Mouse (Mus musculus) heart, embryonic 14.5 days (tissue): Measurements from ENCODE around the gene Cyp2d22. TPM values are rescaled to one million over a fixed set of nuclear protein-coding genes. Genes with fewer than 3 reads are reported as not detected.

Experiments
- ATAC-seq: fragments of 200-750 bp; cut with Nextera tagmentation; 2 replicates; pipeline ENCODE4 v1.8.0; 2017; ENCODE audit warnings: low read depth, moderate TSS enrichment; ENCODE audit not compliant: insufficient number of reproducible peaks, insufficient read depth, low FRiP score
- H3K27ac ChIP-seq, 2 experiments: fragments of 200-500 bp in 1 of 2; fragments of 300-500 bp in 1 of 2; sonication (generic) in 1 of 2; replicated peaks in 1 of 2; 2 replicates each; pipeline ENCODE4 v1.5.1; 2012 to 2014; ENCODE audit warnings: low read depth in 2 of 2, low read length in 2 of 2, control low read depth in 1 of 2, mild to moderate bottlenecking in 1 of 2, mixed read lengths in 1 of 2; ENCODE audit not compliant: control insufficient read depth in 1 of 2, insufficient read depth in 1 of 2
- H3K27me3 ChIP-seq: fragments of 300-500 bp; sonication (generic); 2 replicates; pipeline ENCODE4 v1.6.1; 2014; ENCODE audit warnings: mild to moderate bottlenecking, low read length, control low read depth; ENCODE audit not compliant: control insufficient read depth, insufficient read depth
- H3K36me3 ChIP-seq: fragments of 300-500 bp; sonication (generic); 2 replicates; pipeline ENCODE4 v1.6.1; 2014; ENCODE audit warnings: mild to moderate bottlenecking, control low read depth, low read length, mixed read lengths; ENCODE audit not compliant: control insufficient read depth, insufficient read depth
- H3K4me1 ChIP-seq, 2 experiments: fragments of 200-500 bp in 1 of 2; fragments of 300-500 bp in 1 of 2; sonication (generic) in 1 of 2; 2 replicates each; pipeline ENCODE4 v1.6.1; 2012 to 2014; ENCODE audit warnings: low read length in 2 of 2, control low read depth in 1 of 2, mixed read lengths in 1 of 2; ENCODE audit not compliant: control insufficient read depth in 2 of 2, insufficient read depth in 2 of 2
- H3K4me2 ChIP-seq: fragments of 300-500 bp; sonication (generic); 2 replicates; pipeline ENCODE4 v1.6.1; 2014; ENCODE audit warnings: mild to moderate bottlenecking, low read length
- H3K4me3 ChIP-seq, 2 experiments: fragments of 200-500 bp in 1 of 2; fragments of 300-500 bp in 1 of 2; sonication (generic) in 1 of 2; 2 replicates each; pipeline ENCODE4 v1.5.1; 2012 to 2014; ENCODE audit warnings: low read length in 2 of 2, mild to moderate bottlenecking in 2 of 2, control low read depth in 1 of 2, low read depth in 1 of 2, moderate library complexity in 1 of 2; ENCODE audit not compliant: control insufficient read depth in 1 of 2, insufficient read depth in 1 of 2
- H3K9ac ChIP-seq: fragments of 300-500 bp; sonication (generic); 2 replicates; pipeline ENCODE4 v1.6.1; 2014; ENCODE audit warnings: mild to moderate bottlenecking, low read length
- H3K9me3 ChIP-seq: fragments of 300-500 bp; sonication (generic); 2 replicates; pipeline ENCODE4 v1.6.1; 2016; ENCODE audit warnings: low read length, control low read depth; ENCODE audit not compliant: control insufficient read depth
- WGBS: fragments of 180-500 bp; shearing (Covaris S2); extraction: QIAGEN DNeasy Blood & Tissue Kit; methylation state at CpG from one replicate; pipeline ENCODE4 v1.1.7; 2014; 5-methylcytosine and 5-hydroxymethylcytosine counted together
- polyA plus RNA-seq: library from polyadenylated mRNA; unstranded; fragments of >200 nt; fragmentation: Nextera tagmentation; extraction: Ambion mirVana; gene quantifications from 2 replicates; pipeline ENCODE4 v1.2.1, GENCODE M21; 2014

The Cyp2d22 gene
- polyA plus RNA-seq, 1 experiment from 2014 or later, result 9.2 TPM

- no peak for ATAC-seq
- Histone ChIP-seq H3K4me3 (no peak overlapping the region), H3K4me1 (peaks cover 0 to 2% of the 10 kb centered on the region in 2 experiments; a peak in 2 of 4 replicates), H3K9ac (no peak overlapping the region), H3K4me2 (no peak overlapping the region), H3K27me3 (no peaks in the 10 kb centered on the region), H3K36me3 (no peaks in the 10 kb centered on the region), H3K27ac (no peak overlapping the region), H3K9me3 (no peaks in the 10 kb centered on the region)
- 86% methylated on average over 2 of the region's 2 CpGs for WGBS
Measured at GRCm38 (mm10) chr15:82385729-82386128, 5.7 kb upstream of the Cyp2d22 start.

DNA sequence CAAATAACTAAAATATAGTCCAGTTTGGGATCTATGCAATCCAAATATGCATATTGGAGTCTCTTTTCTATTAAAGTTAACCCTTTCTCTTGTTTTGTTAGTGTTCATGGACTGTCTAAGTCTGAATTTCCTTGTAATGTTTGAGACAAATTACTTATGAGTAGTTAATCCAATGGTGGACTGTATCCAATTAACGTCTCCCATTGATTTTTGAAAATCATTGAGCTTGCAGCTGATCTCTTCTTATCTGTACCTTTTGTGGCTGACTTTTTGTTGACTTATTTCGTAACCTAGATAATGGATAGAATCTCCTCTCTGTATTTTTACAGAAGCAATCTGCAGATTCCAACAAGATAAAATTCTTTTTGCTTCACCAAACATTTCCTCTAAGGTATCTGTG is 2.4 kb upstream of the Cyp2d22 start:
- no peak for ATAC-seq
- no peaks in the 10 kb centered on the region for H3K9me3 ChIP-seq
- no peak overlapping the region for H3K4me2 ChIP-seq
- 82% methylated on average over 2 of the region's 2 CpGs for WGBS
- no peak overlapping the region for H3K9ac ChIP-seq
- peaks cover 4 to 11% of the 10 kb centered on the region in 2 experiments; a peak in 3 of 4 replicates for H3K4me1 ChIP-seq
- no peak overlapping the region for H3K4me3 ChIP-seq
- no peaks in the 10 kb centered on the region for H3K36me3 ChIP-seq
- H3K27ac ChIP-seq, result no peak overlapping the region
- no peaks in the 10 kb centered on the region for H3K27me3 ChIP-seq

DNA sequence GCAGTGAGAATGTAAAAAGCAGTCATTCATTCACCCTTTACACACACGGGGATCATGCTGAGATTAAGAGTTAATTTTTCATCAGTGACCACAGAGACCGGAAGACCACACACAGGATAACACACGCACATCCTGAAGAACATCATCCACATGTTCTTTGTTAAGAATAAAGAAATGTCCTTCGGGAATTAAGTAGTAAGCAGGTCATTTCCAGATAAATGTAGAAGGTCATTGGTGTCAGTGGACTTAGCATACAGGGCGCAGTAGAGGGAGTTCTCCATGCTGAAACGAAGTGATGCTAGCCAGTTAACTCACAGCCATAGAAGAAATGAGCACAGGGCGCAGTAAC is 628 bp upstream of the Cyp2d22 start:
- Histone ChIP-seq H3K4me2 (peak overlapping the region; percentile 80), H3K4me1 (peaks cover 6 to 20% of the 10 kb centered on the region in 2 experiments), H3K27me3 (no peaks in the 10 kb centered on the region), H3K9ac (peak overlapping the region; percentile 65), H3K36me3 (no peaks in the 10 kb centered on the region), H3K4me3 (peak overlapping the region; percentile 52 to 56), H3K27ac (peak overlapping the region; percentile 39 to 63; a peak in 3 of 4 replicates), H3K9me3 (no peaks in the 10 kb centered on the region)
- 32% methylated on average over 7 of the region's 7 CpGs for WGBS
- ATAC-seq, result no peak

GRCm38 (mm10) chr15:82379511-82379870 is 569 bp downstream of the Cyp2d22 start:
- Histone ChIP-seq H3K4me2 (peak overlapping the region; percentile 80), H3K36me3 (0 out of 2 replicates have a peak, but pooled peaks cover 3% of the 10 kb centered on the region), H3K9me3 (no peaks in the 10 kb centered on the region), H3K9ac (peak overlapping the region; percentile 76), H3K27ac (peak overlapping the region; percentile 66 to 79), H3K4me3 (peak overlapping the region; percentile 52 to 56), H3K4me1 (peaks cover 6 to 20% of the 10 kb centered on the region in 2 experiments), H3K27me3 (no peaks in the 10 kb centered on the region)
- peak; percentile 6; the same call in 1 of the 2 replicates for ATAC-seq
- 17% methylated on average over 7 of the region's 7 CpGs for WGBS

- Histone ChIP-seq H3K4me1 (peaks cover 6 to 20% of the 10 kb centered on the region in 2 experiments), H3K4me2 (peak overlapping the region; percentile 80), H3K27me3 (no peaks in the 10 kb centered on the region), H3K9ac (peak overlapping the region; percentile 23; the same call in 1 of the 2 replicates), H3K4me3 (no peak overlapping the region), H3K9me3 (no peaks in the 10 kb centered on the region), H3K27ac (peak overlapping the region; percentile 58 to 79), H3K36me3 (0 out of 2 replicates have a peak, but pooled peaks cover 9% of the 10 kb centered on the region)
- no peak for ATAC-seq
- WGBS, result 46% methylated on average over 15 of the region's 15 CpGs
Measured at GRCm38 (mm10) chr15:82378261-82379180, 1.5 kb downstream of the Cyp2d22 start.

- H3K36me3 ChIP-seq, result peaks cover 11% of the 10 kb centered on the region; the same call in 1 of the 2 replicates
- 0 out of 2 replicates have a peak overlapping the region, but pooled peaks have one; percentile 21 for H3K9ac ChIP-seq
- H3K4me1 ChIP-seq, result peaks cover 6 to 20% of the 10 kb centered on the region in 2 experiments
- peak overlapping the region; percentile 21; the same call in 1 of the 2 replicates for H3K4me2 ChIP-seq
- no peaks in the 10 kb centered on the region for H3K27me3 ChIP-seq
- H3K9me3 ChIP-seq, result no peaks in the 10 kb centered on the region
- ATAC-seq, result no peak
- 66% methylated on average over 5 of the region's 5 CpGs for WGBS
- H3K4me3 ChIP-seq, result no peak overlapping the region
- 0 out of 4 replicates have a peak overlapping the region, but pooled peaks of 1 of the 2 experiments have one; percentile 8 for H3K27ac ChIP-seq
Measured at GRCm38 (mm10) chr15:82377701-82378100, 2.4 kb downstream of the Cyp2d22 start.

DNA sequence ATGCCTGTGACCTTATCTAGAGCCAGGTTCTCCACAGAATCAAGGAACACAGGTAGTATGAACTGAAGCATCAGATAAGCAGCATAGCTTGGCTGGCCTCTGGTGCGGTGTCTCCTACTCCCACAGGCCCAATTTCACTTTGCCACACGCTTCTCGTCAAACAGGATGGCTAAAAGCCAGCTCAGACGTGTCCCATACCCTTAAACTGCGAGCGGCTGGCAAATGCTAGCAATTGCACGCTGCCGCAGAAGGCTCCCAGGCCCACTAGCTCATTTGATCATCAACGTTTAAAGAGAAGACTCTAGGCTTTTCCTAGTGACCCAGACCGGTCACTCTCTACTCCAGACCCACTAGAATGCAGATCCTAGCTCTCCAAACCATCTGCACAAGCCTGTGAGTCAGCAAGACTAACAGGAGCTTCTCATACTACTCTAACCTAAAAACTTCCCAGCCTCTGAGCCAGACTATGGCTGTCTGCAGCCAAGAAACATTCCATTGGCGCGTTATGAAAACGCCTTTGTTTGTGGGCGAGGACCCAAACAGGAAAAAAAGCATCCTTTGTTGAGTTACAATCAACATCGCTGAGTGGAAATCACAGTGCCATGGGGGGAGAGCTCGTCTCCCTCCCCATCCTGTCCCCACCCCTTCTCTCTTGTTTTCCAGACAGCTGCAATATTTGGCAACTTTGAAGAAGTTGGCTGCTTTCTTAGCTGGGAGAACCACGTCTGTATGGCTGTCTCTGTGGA is 3.5 kb downstream of the Cyp2d22 start:
- 66% methylated on average over 17 of the region's 17 CpGs for WGBS
- no peak for ATAC-seq
- Histone ChIP-seq H3K36me3 (peaks cover 11% of the 10 kb centered on the region; the same call in 1 of the 2 replicates), H3K4me3 (no peak overlapping the region), H3K9ac (0 out of 2 replicates have a peak overlapping the region, but pooled peaks have one; percentile 8), H3K4me2 (no peak overlapping the region), H3K27me3 (no peaks in the 10 kb centered on the region), H3K27ac (peak overlapping the region; percentile 37 to 66; a peak in 3 of 4 replicates), H3K9me3 (no peaks in the 10 kb centered on the region), H3K4me1 (peaks cover 6 to 20% of the 10 kb centered on the region in 2 experiments)
